Mouse (Mus musculus) testis, postnatal 10 days (tissue): ENCODE data around the gene Pacsin3.

ENCODE experiments used
- DNase-seq: peaks from one replicate; pipeline ENCODE4 v3.0.0; 2021; ENCODE audit warnings: low spot score

The Pacsin3 gene

DNA sequence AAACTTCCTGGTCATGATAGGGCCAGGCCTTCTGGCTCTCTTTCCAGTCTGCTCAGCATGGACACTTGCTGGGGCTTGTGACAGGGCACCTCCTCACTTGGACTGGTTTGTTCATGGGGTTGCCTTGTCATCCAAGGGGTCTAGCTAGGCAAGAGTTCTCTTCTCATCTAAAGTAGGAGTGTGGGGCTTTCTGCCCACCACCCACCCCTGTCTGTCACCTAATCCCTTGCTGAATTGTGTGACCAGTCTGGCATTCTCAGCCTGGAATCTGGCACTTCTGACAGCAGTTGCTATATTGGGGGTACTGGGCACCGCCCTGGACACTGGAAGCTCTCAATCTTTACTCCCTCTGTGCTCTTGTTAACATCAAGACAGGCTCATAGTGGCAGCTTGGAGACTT, 3.7 kb downstream of the Pacsin3 start:
- DNase-seq, result no peak

DNA sequence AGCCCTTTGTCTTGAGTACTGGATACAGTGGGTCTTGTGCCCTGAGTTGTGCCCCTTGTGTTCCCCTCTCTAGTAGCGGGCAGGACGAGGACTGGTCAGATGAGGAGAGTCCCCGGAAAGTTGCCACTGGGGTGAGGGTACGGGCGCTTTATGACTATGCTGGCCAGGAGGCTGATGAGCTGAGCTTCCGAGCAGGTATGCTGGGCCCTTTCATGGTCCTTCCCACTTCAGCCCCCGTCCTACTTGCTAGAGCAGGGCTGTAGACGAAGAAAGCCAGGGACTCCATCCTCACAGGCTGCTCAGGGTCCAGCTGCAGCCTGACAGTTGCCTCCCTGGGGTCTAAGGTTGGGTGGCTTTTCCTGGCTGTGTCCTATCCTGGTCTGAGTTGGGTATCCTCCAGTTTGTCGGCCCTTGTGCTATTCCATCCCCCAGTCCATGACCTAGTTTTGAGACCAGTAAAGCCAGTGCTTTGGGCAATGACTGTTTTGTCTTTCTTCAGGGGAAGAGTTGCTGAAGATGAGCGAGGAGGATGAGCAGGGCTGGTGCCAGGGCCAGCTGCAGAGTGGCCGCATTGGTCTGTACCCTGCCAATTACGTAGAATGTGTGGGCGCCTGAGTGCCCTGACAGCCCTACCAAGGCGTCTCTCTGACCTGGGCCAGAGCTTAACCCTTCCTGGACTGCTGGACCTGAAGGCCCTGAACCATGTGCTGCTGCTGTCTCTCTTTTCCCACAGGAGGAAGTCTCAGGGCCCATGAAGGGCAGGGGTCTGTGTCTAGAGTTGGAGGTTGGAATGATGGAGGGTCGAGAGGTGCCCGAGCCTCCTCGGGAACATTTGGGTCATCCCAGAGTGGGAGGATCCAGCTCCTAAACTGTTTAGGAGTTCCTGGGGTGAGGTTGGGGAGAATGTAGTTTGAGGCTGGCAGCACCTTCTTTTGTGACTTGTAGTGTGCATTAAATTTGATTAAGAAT, 8.2 kb downstream of the Pacsin3 start:
- DNase-seq, result no peak

DNA sequence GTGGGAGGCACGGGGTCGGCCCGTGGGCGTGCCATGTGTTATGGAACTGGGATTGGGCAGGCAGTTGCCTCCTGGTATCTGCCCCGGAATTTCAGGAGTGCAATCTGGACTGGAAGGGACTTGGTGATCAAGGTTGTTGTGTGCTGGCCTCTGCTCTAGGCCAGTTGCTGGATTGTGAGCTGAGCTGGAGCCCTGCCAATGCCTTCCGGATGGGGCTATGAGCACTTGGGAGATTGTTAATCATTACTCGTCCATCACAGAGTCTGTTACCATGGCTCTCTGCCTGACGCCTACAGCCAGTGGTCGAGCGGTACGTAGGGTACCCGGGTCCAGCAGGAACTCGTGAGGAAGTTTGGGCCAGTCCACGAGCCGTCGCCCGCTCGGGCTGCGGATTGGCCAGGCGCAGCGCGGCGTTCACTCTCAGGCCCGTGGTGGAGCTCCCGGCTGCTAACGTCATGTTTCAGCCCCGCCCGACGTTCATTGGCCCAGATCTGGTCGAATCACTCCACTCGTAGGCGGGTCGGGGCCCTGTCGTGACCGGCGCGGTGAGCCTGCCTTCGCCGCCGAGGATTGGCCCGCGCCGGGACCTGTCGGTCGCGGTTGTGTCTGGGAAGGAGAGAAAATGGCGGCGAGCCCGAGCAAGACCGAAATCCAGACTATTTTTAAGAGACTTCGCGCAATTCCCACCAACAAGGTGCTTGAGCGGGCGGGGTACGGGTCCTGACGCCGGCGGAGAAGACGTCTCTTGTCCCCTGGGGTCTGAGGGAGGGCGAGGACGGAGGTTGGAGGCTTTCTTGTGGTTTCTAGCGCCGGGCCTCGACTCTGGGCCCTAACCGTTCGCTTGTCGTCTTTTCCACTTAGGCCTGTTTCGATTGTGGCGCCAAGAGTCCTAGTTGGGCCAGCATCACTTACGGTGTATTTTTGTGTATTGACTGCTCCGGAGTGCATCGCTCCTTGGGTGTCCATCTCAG, 9.2 kb downstream of the Pacsin3 start, which contains the start of gene Arfgap2:
Gene Arfgap2, plus strand, starts transcription at position 264 of the 971 bp plus-strand sequence.
- peak; percentile 94 for DNase-seq

GRCm38 (mm10) chr2:91268042-91268441, 12.3 kb downstream of the Pacsin3 start:
- no peak for DNase-seq

GRCm38 (mm10) chr2:91268706-91269105, 13.0 kb downstream of the Pacsin3 start:
- no peak for DNase-seq

GRCm38 (mm10) chr2:91269687-91270133, 14.0 kb downstream of the Pacsin3 start:
- no peak for DNase-seq

DNA sequence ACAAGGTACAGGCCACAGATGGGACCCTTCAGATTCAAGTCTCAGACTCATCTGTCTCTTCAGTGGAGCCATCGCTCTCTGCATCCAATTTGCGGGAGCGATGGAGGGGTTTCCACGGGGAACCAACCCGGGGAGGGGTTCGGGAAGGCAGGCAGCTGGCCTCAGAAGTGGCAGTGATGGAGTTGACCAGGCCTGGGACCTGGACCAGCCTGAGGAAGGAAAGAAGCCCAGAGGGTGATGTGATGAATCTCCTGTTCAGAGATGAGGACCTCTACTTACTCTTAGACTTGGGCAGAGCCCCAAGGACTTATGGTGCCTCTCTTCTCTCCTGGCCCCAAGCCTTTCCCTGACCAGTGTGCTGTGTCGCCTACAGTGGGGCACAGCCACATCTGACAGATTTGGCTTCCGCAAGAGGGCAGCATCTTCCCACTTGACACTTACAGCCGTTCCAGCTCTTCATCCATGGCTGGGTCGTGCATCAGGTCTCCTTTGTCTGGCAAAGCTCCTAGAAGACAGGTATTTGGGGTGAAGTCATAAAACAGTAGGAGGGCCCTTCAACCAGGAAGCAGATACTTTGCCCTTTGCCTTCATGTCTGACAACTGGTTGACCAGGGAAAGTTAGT, 23.1 kb downstream of the Pacsin3 start:
- peak; percentile 75 for DNase-seq

DNA sequence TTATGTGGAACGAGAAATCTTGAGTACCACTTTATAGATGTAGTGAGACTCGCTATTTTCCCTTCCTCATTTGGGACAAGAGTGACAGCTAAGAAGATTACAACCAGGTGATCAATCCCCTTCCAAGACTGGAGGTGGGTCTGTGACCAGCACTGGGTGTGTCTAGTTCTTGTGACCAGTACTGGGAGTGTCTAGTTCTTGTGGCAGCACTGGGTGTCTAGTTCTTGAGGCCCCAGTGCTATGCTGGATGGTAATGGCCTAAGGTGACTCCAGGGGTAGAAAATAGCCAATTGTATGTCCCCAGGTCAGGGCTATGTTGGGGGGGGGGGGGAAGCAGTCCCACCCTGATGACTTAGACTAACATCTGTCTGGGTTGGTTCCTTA, 23.6 kb downstream of the Pacsin3 start:
- no peak for DNase-seq

- no peak for DNase-seq
These were observed 25.6 kb downstream of the Pacsin3 start for GRCm38 (mm10) chr2:91281366-91281765.

GRCm38 (mm10) chr2:91283972-91284371, 28.2 kb downstream of the Pacsin3 start:
- DNase-seq, result no peak

DNA sequence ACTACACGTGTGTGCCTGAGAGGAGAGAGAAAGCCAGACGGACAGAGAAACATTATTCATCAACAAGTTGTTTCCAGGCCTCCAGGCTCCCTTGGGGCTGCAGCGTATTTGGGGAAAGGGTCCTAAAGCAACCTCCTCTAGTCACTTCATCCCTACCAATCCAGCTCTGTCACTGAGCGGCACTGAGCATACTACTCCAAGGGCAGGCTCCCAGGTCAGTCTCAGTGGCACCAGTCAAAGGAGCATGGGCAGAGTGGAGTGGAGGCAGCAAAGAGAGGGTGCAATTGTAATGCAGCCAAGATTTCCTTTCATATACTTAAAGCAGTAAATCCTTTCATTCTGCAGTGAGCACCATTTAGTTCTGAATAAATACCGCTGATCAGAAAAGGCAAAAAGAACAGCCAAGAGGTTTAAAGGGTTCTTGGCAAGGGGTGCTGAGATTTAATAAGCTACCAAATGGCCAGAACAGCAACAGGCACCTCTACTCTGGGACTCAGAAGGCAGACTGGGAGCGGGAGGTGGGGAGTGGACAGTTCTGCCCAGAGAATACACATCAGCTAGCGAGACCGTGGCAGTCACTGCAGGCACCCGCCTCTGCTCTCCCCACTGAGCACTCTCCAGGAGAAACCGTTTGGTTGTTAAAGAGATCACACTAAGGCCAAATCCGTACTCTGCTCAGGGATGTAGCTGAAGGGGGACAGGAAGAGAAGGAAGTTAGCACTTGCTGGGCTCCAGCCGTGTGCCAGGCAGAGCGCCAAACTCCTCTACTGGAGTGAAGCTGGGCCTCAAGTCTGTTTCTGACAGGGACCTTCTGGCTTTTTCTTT, 28.8 kb downstream of the Pacsin3 start:
- peak; percentile 67 for DNase-seq

- DNase-seq, result peak; percentile 94
These were observed 30.2 kb downstream of the Pacsin3 start for GRCm38 (mm10) chr2:91285885-91286505.

GRCm38 (mm10) chr2:91287563-91287962, 31.8 kb downstream of the Pacsin3 start:
- DNase-seq, result no peak

GRCm38 (mm10) chr2:91291197-91292007, 35.6 kb downstream of the Pacsin3 start:
- peak; percentile 54 for DNase-seq

- DNase-seq, result no peak
These were observed 38.5 kb downstream of the Pacsin3 start for GRCm38 (mm10) chr2:91294226-91294625.

DNA sequence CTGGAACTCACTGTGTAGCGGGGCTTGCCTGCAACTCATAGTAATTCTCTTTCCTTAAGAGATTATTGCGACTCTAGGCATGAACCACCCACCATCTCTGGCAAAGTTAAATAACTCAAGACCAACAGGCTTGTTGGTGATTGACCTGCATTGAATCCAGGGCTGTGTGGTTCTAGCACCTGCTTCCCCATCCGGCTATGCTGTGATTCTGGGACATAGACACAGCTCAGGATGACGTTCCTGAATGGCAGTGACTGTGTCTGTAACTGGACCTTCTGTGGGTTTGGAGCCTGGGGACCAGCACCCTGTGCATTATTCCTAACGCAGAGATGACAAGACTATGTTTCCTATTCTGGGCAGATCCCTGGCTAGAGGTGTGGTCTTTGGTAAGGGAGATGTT, 40.1 kb downstream of the Pacsin3 start:
- no peak for DNase-seq

DNA sequence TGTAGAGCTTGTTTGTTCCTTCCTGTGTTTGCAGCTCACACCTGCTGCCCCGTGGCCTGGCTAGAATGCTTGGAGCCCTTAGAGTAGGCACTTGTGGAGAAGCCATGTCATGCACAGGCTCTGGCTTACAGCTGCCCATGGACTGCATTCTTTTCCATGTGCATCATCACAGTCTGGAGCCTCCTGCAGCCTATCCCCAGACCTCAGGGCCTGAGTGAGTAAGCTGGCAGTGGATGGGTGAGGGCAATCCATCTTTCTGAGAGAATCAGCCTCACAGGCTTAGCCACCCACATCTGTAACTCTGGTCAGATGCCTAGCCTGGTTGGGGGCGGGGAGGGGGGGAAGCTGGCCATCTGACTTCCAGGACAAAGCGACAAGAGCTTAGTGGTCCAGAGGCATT, 43.4 kb downstream of the Pacsin3 start:
- no peak for DNase-seq

GRCm38 (mm10) chr2:91300784-91301183, 45.0 kb downstream of the Pacsin3 start:
- no peak for DNase-seq

DNA sequence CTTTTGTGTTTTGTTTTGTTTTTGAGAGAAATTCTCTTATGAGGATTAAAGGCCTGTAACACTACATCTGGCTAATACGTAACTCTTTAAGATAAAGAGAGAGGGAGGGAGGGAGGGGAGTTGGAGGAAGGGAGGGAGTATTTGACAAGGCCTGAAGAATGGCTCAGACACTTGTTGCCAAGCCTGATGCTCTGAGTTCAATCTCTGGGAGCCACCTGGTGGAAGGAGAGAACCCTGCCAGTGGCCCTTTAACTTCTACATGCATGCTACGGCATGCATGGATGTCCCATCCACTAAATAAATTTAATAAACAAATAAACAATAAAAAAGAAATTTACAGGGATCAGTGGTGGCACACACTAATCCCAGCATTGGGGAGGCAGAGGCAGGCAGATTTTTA, 46.1 kb downstream of the Pacsin3 start:
- no peak for DNase-seq

DNA sequence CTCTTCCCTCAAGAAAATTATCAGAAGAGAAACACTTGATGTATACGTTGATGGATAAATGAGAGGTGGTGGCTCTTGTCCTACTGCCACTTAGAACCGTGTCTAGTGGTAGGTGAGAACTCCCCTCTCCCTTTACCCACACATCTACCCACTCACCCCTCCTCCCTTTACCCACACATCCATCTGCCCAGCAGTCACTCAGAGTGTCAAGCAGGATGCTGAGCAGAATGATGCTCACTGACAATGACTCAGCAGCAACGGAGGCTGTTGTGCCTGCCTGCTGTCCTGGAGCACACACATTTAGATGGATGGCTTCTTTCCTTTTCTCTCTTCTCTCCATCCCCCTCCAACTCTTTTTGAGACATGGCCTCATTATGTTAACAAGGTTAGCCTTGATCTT, 47.1 kb downstream of the Pacsin3 start:
- no peak for DNase-seq
